Mouse (Mus musculus) olfactory bulb, adult 2 months (tissue): ENCODE measurements at regions not wholly inside any gene's neighbourhood (a gene's known extent, or its start where the extent isn't known, plus 50 kb on each side); places are given as distances from the start of the nearest gene placed in this dataset.

ENCODE experiments used
- CTCF ChIP-seq: fragments of 200-500 bp; IDR thresholded peaks from 2 replicates; pipeline ENCODE4 v1.5.1; 2012; ENCODE audit warnings: low read depth, mild to moderate bottlenecking, low read length, moderate library complexity; ENCODE audit not compliant: insufficient read depth
- POLR2A ChIP-seq: fragments of 200-500 bp; IDR thresholded peaks from 2 replicates; pipeline ENCODE4 v1.6.1; 2012; ENCODE audit warnings: mild to moderate bottlenecking, low read depth, low read length, moderate library complexity; ENCODE audit not compliant: insufficient read depth

DNA sequence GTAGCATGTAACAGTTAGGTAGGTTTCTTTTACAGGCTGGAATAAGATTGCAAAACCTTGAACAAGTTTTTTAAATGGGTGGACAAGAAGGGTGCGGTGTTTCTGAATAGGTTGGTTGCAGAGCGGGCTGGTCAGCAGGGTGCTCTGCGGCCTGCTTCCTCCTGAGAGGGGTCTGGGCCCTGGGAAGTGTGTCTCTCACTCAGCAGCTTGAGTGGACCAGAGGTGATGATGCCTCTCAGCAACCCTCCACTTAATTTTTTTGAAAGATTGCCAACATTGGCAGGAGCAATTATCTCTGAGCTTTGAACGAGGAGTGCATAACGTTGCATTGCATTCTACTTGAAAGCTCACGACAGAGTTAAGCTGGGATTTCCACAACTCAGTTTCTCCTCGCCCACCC, 108.3 kb upstream of the Lnx1 start:
- no peak for TF ChIP-seq CTCF
- no peak for TF ChIP-seq POLR2A
